Mouse (Mus musculus): Measurements from ENCODE around the gene Hspa12b. TPM values are rescaled to one million over a fixed set of nuclear protein-coding genes. Genes with fewer than 3 reads are reported as not detected.

Gene Hspa12b
- polyA plus RNA-seq, 1 experiment: 2.0 TPM

GRCm38 (mm10) chr2:131105989-131106388 is 21.1 kb upstream of the Hspa12b start:
- Histone ChIP-seq H3K36me3 (ENCODE audit: control insufficient read depth, insufficient read depth, low read length) (no peaks in the 10 kb centered on the region), H3K4me1 (ENCODE audit: control insufficient read depth, insufficient read depth, insufficient read length) (no peaks in the 10 kb centered on the region), H3K27ac (ENCODE audit: insufficient read depth, low read length) (no peak overlapping the region), H3K27me3 (ENCODE audit: control insufficient read depth, insufficient read depth, low read length) (no peaks in the 10 kb centered on the region), H3K4me3 (ENCODE audit: extremely low read depth, insufficient read depth, insufficient read length) (no peak overlapping the region)
- WGBS: 94% methylated on average over 5 of the region's 5 CpGs
- DNase-seq (ENCODE audit: low read depth in 1 of 2, low spot score in 2 of 2): no peak
- TF ChIP-seq POLR2A (IDR thresholded peaks at IDR 0.05; ENCODE audit: low read depth, low read length) (no peak), CTCF (IDR thresholded peaks at IDR 0.05; ENCODE audit: extremely low read depth, insufficient read depth, insufficient read length, insufficient replicate concordance) (no peak)

DNA sequence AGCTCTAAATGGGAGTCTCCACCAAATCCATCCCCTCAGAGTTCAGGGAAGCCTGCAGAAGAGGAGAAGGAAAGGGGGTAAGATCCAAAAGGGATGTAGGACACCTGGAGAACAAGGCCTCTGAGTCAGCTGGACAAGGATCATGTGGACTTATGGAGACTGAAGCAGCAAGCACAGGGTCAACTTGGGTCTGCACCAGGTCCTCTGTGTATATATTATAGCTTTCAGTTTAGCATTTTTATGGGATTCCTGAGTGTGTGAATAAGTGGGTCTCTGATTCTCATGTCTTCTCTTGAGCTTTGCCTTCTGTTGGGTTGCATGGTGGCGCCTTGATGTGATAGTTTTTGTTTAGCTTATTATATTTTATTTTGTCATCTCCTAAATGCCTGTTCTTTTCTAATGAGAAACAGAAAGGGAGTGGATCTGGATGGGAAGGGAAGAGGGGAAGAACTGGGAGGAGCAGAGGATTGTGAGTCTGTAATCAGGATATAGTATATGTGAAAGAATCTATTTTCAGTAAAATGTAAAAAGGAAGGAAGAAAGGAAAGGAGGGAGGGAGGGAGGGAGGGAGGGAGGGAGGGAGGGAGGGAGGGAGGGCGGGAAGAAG is 8.0 kb upstream of the Hspa12b start:
- TF ChIP-seq CTCF (IDR thresholded peaks at IDR 0.05; ENCODE audit: extremely low read depth, insufficient read depth, insufficient read length, insufficient replicate concordance) (no peak), POLR2A (IDR thresholded peaks at IDR 0.05; ENCODE audit: low read depth, low read length) (no peak)
- WGBS: 74% methylated on average over 2 of the region's 2 CpGs
- Histone ChIP-seq H3K4me1 (ENCODE audit: control insufficient read depth, insufficient read depth, insufficient read length) (no peaks in the 10 kb centered on the region), H3K27ac (ENCODE audit: insufficient read depth, low read length) (no peak overlapping the region), H3K4me3 (ENCODE audit: extremely low read depth, insufficient read depth, insufficient read length) (no peak overlapping the region), H3K27me3 (ENCODE audit: control insufficient read depth, insufficient read depth, low read length) (no peaks in the 10 kb centered on the region), H3K36me3 (ENCODE audit: control insufficient read depth, insufficient read depth, low read length) (no peaks in the 10 kb centered on the region)
- DNase-seq (ENCODE audit: low read depth in 1 of 2, low spot score in 2 of 2): no peak

DNA sequence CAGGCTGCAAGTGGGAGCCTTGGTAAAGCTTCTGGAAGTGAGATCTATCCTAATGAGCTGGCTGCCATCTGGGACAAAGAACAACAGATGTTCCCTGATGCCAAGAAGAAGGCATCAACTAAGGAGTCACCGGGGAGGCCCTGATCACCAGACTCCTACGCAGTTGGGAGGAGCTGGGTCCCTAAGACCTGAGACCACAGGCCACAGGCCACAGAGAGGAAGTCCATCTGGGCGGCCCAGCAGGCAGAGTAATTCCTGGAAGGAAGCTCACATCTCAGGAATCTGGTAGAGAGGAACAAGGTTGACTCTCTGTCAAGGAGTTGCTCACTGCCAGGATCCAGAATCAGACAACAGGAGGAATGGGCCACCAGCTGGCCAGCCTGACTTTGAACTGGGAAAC is 2.9 kb upstream of the Hspa12b start:
- Histone ChIP-seq H3K4me3 (ENCODE audit: extremely low read depth, insufficient read depth, insufficient read length) (no peak overlapping the region), H3K27ac (ENCODE audit: insufficient read depth, low read length) (no peak overlapping the region), H3K27me3 (ENCODE audit: control insufficient read depth, insufficient read depth, low read length) (no peaks in the 10 kb centered on the region), H3K36me3 (ENCODE audit: control insufficient read depth, insufficient read depth, low read length) (no peaks in the 10 kb centered on the region), H3K4me1 (ENCODE audit: control insufficient read depth, insufficient read depth, insufficient read length) (peaks cover 7% of the 10 kb centered on the region)
- TF ChIP-seq CTCF (IDR thresholded peaks at IDR 0.05; ENCODE audit: extremely low read depth, insufficient read depth, insufficient read length, insufficient replicate concordance) (no peak), POLR2A (IDR thresholded peaks at IDR 0.05; ENCODE audit: low read depth, low read length) (no peak)
- no peak for DNase-seq (ENCODE audit: low read depth in 1 of 2, low spot score in 2 of 2)
- WGBS: 30% methylated on average over 3 of the region's 3 CpGs

- TF ChIP-seq CTCF (IDR thresholded peaks at IDR 0.05; ENCODE audit: extremely low read depth, insufficient read depth, insufficient read length, insufficient replicate concordance) (no peak), POLR2A (IDR thresholded peaks at IDR 0.05; ENCODE audit: low read depth, low read length) (no peak)
- no peaks in the 10 kb centered on the region for H3K27me3 ChIP-seq (ENCODE audit: control insufficient read depth, insufficient read depth, low read length)
- H3K36me3 ChIP-seq (ENCODE audit: control insufficient read depth, insufficient read depth, low read length): no peaks in the 10 kb centered on the region
- no peak overlapping the region for H3K27ac ChIP-seq (ENCODE audit: insufficient read depth, low read length)
- peaks cover 7% of the 10 kb centered on the region for H3K4me1 ChIP-seq (ENCODE audit: control insufficient read depth, insufficient read depth, insufficient read length)
- no peak for DNase-seq (ENCODE audit: low read depth in 1 of 2, low spot score in 2 of 2)
- 93% methylated on average over 9 of the region's 9 CpGs for WGBS
- H3K4me3 ChIP-seq (ENCODE audit: extremely low read depth, insufficient read depth, insufficient read length): no peak overlapping the region
Measured at GRCm38 (mm10) chr2:131125157-131125963, 1.7 kb upstream of the Hspa12b start.

GRCm38 (mm10) chr2:131125964-131126815 is 890 bp upstream of the Hspa12b start:
- peaks cover 7% of the 10 kb centered on the region for H3K4me1 ChIP-seq (ENCODE audit: control insufficient read depth, insufficient read depth, insufficient read length)
- H3K36me3 ChIP-seq (ENCODE audit: control insufficient read depth, insufficient read depth, low read length): no peaks in the 10 kb centered on the region
- DNase-seq (ENCODE audit: low read depth in 1 of 2, low spot score in 2 of 2): no peak
- no peak overlapping the region for H3K27ac ChIP-seq (ENCODE audit: insufficient read depth, low read length)
- TF ChIP-seq CTCF (IDR thresholded peaks at IDR 0.05; ENCODE audit: extremely low read depth, insufficient read depth, insufficient read length, insufficient replicate concordance) (no peak), POLR2A (IDR thresholded peaks at IDR 0.05; ENCODE audit: low read depth, low read length) (no peak)
- WGBS: 74% methylated on average over 9 of the region's 9 CpGs
- no peaks in the 10 kb centered on the region for H3K27me3 ChIP-seq (ENCODE audit: control insufficient read depth, insufficient read depth, low read length)
- no peak overlapping the region for H3K4me3 ChIP-seq (ENCODE audit: extremely low read depth, insufficient read depth, insufficient read length)

GRCm38 (mm10) chr2:131128211-131128610 is 1.1 kb downstream of the Hspa12b start:
- Histone ChIP-seq H3K4me1 (ENCODE audit: control insufficient read depth, insufficient read depth, insufficient read length) (peaks cover 7% of the 10 kb centered on the region), H3K27me3 (ENCODE audit: control insufficient read depth, insufficient read depth, low read length) (no peaks in the 10 kb centered on the region), H3K36me3 (ENCODE audit: control insufficient read depth, insufficient read depth, low read length) (no peaks in the 10 kb centered on the region), H3K27ac (ENCODE audit: insufficient read depth, low read length) (no peak overlapping the region), H3K4me3 (ENCODE audit: extremely low read depth, insufficient read depth, insufficient read length) (no peak overlapping the region)
- DNase-seq (ENCODE audit: low read depth in 1 of 2, low spot score in 2 of 2): no peak
- WGBS: 80% methylated on average over 5 of the region's 5 CpGs
- TF ChIP-seq POLR2A (IDR thresholded peaks at IDR 0.05; ENCODE audit: low read depth, low read length): no peak
- no peak for TF ChIP-seq CTCF (IDR thresholded peaks at IDR 0.05; ENCODE audit: extremely low read depth, insufficient read depth, insufficient read length, insufficient replicate concordance)
